Mouse (Mus musculus) adipocyte (in vitro differentiated cells): ENCODE measurements around the gene Tpi1.
A peak's percentile ranks its signal among the peaks of the same experiment; 100 is the strongest.
"Not testable (repeated sequence)": the region's sequence is repeated elsewhere in the genome, so short reads cannot be mapped to it uniquely, and the experiment has no call there.

Experiments
- DNase-seq: peaks from one replicate; pipeline ENCODE4 v3.0.0-alpha.2; 2016; ENCODE audit warnings: low spot score

Tpi1 gene

DNA sequence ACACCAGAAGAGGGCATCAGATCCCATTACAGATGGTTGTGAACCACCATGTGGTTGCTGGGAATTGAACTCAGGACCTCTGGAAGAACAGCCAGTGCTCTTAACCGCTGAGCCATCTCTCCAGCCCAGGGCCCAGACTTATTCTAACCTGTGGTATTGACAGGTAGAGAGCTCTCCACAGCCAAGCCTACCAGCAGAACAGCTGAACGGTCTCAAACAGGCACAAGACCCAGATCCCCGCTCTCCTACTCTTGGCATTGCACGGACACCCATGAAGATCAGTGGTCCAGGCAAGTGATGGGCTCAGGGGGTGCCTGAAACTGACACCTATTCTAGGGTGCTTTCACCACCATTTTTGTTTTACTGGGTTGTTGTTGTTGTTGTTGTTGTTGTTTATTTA is 17.1 kb upstream of the Tpi1 start:
- DNase-seq = not testable (repeated sequence)

DNA sequence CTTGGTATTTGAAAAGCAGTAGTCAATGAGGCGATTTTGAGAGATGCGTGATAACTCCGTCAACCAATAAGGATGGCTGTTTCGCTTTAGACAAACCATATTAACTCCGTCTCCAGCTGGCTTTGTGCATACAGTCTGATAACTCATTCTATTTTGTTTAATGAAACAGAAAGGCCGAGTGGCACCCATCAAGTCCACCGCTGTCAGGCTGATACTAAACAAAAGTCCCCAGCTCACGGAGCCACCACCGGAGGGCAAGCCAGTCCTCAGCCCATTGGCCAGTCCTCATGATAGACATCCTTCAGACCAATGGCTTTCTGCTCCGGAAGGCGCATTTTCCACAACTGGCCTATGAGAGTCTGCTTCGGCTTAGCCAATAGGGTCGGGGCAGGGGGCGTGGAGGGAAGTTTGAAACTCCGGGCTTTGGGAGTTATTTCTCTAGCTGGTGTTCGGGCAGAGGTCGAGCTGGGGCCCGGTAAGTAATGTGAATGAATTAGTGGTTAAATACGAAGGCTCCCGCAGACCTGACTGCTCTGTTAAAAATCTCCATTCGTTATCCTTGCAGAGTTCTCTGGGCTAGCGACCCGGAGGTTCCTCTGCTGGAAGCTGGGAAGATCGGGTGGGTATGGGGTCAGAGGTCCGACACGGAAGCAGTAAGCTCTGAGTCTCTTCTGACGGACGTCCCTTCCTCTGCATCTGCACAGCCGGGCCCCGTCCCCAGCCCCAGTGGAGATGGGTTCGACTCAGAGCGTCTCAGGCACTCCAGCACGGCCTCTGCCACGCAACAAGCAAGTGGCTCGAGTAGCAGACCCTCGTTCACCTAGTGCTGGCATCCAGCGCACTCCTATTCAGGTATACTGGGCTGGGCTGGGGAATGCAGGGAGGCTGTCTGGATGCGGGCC is 16.0 kb upstream of the Tpi1 start:
- DNase-seq = peak; percentile 99

GRCm38 (mm10) chr6:124828868-124829798 is 15.0 kb upstream of the Tpi1 start, which contains the start of the genes Usp5 and Cdca3:
Gene Usp5, minus strand, starts transcription at chr6:124829484.
Gene Cdca3, plus strand, starts transcription at chr6:124829547.
- DNase-seq = peak; percentile 100

GRCm38 (mm10) chr6:124828101-124828592 is 14.1 kb upstream of the Tpi1 start:
- DNase-seq = peak; percentile 87

- no peak for DNase-seq
Observed at GRCm38 (mm10) chr6:124822049-124822448, 8.0 kb upstream of the Tpi1 start.

- no peak for DNase-seq
Observed at GRCm38 (mm10) chr6:124820891-124821290, 6.8 kb upstream of the Tpi1 start.

DNA sequence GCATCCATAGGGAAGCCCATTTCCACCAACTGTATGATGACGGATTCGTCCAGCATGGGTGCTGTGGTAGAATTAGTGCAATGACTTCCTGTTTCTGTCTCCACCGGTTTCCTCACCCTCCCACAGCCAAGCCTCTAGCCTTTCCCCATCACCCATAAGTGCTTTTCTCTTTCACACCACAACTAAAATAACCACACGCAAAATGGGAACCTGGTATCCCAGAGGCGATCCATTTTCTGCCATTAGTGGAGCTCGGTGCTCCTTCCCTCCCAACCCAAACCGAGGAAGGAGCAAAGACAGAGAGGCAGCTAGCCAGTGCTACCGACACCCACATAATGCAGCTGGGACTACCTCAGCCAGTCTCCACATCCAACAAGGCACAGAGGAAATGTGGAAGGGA is 3.9 kb upstream of the Tpi1 start:
- DNase-seq = no peak

DNA sequence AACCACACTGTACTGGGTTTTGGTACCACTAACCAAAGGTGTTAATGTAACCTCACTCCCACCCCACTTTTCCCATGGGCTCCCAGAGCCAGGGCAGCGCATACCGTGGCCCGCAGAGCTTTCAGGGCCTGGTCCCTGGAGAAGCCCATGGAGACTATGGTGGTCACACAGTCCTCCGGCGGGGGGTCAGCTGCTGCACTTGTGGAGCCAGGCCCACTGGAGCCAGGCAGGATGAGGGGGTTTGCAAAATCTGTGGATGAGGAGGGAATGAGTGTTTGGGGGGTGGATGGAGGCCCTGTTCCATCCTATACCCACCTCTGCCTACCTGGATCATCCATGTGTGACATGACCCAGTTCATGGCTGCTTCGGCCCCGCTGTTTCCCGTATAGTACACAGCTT is 3.5 kb upstream of the Tpi1 start:
- no peak for DNase-seq

- DNase-seq = no peak
Observed at GRCm38 (mm10) chr6:124817125-124817524, 3.0 kb upstream of the Tpi1 start.

GRCm38 (mm10) chr6:124816611-124817010 is 2.5 kb upstream of the Tpi1 start:
- DNase-seq = no peak

GRCm38 (mm10) chr6:124814858-124815774 is 1.0 kb upstream of the Tpi1 start:
- DNase-seq = no peak

DNA sequence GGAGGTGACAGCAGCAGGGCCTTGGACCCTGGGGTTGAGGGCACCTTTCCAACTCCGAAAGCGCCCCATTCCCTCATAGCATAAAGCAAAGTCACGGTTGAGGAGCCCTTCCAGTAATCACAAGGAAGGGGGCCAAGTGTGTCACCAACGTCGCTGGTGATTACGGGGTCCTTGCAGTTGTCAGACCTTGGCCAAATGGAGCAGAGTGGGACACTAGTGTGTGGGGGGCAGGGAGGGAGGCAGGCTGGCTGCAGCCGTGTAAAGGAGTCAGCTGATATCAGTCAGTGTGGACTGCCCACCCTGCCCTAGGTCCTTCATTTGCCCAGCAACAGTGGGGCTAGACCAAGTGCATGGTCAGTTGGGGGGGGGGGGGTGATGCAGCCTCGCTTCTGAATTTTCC is 352 bp upstream of the Tpi1 start:
- no peak for DNase-seq

DNA sequence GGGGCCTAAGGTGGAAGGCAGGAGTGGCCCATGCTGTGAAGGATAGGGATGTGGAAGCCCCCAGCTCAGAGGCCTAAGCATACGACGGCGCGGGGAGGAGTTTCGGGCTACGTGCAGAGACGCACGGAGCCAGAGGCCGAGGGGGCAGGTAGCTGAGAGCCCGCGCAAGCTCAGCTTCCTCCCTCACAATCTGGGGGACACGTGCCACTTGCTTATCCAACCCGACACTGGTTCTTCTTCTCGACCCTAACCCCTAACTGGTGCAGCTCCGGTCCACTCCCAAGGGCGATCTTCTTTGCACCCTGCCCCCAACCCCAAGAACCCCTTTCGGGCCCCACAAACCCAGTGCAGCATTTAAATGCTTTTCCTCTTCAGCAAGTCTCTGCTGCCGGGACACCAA is 600 bp downstream of the Tpi1 start:
- DNase-seq = peak; percentile 59

DNA sequence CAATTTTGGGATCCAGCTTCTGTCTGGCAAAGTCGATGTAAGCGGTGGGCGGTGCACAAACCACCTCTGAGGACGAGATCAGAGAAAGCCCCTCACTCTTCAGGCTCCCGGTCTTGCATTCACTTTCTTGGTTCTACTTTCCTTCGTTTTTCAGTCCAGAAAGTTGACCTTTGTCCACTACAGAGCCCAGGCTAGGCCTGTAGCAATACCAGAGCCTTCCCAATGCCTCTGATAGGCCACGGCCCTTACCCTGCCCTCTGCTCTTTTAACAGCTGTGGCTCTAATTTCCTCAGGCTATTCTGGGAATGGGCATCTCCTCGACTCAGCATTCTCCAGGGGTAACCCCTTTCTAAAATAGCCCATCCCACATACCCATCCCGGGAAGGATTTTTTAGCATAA is 1.2 kb downstream of the Tpi1 start:
- peak; percentile 66 for DNase-seq

DNA sequence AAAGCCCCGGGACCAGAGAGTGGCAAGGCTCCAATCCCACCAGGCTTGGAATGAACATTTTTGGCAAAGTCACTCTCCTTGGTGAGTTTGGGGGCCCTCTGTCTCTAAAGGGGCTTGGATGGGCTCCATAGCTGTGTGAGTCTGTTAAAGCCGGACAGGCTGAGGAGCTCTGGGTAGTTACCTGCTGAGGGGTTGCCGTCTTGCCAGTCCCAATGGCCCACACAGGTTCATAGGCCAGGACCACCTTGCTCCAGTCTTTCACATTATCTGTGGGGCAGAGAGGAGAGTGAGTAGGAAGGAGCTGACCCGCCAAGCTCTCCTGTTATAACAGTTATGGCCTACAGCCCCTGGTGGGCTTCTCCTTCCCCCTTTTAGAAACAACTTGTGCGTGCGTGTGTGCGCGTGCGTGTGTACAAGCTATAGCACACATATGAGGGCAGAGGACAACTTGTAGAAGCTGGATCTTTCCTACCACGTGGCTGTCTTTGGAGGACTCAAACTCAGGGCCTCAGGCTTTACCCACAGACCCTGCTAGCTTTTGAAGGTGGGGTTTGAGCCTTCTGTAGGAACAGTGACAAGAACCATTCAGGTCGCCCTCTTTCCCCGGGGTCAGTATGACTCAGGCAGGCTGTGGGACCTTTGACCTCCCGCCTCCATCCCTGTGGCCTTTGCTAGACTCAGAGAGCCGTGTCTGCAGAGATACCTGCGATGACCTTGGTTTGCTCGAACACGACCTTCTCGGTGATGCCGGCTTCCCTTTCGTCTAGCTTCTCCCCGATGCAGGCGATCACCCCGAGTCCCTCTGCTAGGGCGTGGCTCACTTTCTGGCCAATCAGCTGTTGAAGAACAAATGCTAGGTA is 2.2 kb downstream of the Tpi1 start:
- no peak for DNase-seq

GRCm38 (mm10) chr6:124811403-124811665 is 2.8 kb downstream of the Tpi1 start:
- no peak for DNase-seq

GRCm38 (mm10) chr6:124810566-124811402 is 3.3 kb downstream of the Tpi1 start:
- not testable (repeated sequence) for DNase-seq

GRCm38 (mm10) chr6:124809775-124810538 is 4.1 kb downstream of the Tpi1 start:
- DNase-seq = no peak
